Mouse (Mus musculus): ENCODE measurements at regions not wholly inside any gene's neighbourhood (a gene's known extent, or its start where the extent isn't known, plus 50 kb on each side); places are given as distances from the start of the nearest gene placed in this dataset.

- no peak overlapping the region for H3K9ac ChIP-seq (replicated peaks)
- no peak for ATAC-seq (ENCODE audit: low FRiP score)
- no peaks in the 10 kb centered on the region for H3K27me3 ChIP-seq (replicated peaks)
- H3K4me3 ChIP-seq (replicated peaks) = no peak overlapping the region
- 69% methylated on average over 7 of the region's 7 CpGs for WGBS
- H3K36me3 ChIP-seq = no peaks in the 10 kb centered on the region
- no peak overlapping the region for H3K27ac ChIP-seq (replicated peaks)
- H3K9me3 ChIP-seq (replicated peaks) = no peaks in the 10 kb centered on the region
- H3K4me1 ChIP-seq = no peaks in the 10 kb centered on the region
- H3K4me2 ChIP-seq = no peak overlapping the region
Observed at GRCm38 (mm10) chrX:11180194-11180816, 118.8 kb upstream of the H2al1a start.

GRCm38 (mm10) chrX:11181855-11182254, 117.2 kb upstream of the H2al1a start:
- H3K36me3 ChIP-seq = no peaks in the 10 kb centered on the region
- no peak for ATAC-seq (ENCODE audit: low FRiP score)
- no peaks in the 10 kb centered on the region for H3K27me3 ChIP-seq (replicated peaks)
- H3K4me3 ChIP-seq (replicated peaks) = no peak overlapping the region
- H3K27ac ChIP-seq (replicated peaks) = no peak overlapping the region
- H3K9ac ChIP-seq (replicated peaks) = no peak overlapping the region
- H3K4me2 ChIP-seq = no peak overlapping the region
- H3K4me1 ChIP-seq = no peaks in the 10 kb centered on the region
- H3K9me3 ChIP-seq (replicated peaks) = no peaks in the 10 kb centered on the region
- WGBS = 76% methylated on average over 12 of the region's 12 CpGs

GRCm38 (mm10) chrX:11190851-11191250, 108.2 kb upstream of the H2al1a start:
- H3K27me3 ChIP-seq (replicated peaks) = no peaks in the 10 kb centered on the region
- no peak overlapping the region for H3K4me3 ChIP-seq (replicated peaks)
- no peaks in the 10 kb centered on the region for H3K4me1 ChIP-seq
- no peak overlapping the region for H3K4me2 ChIP-seq
- H3K9me3 ChIP-seq (replicated peaks) = no peaks in the 10 kb centered on the region
- 93% methylated on average over 6 of the region's 6 CpGs for WGBS
- no peak for ATAC-seq (ENCODE audit: low FRiP score)
- no peaks in the 10 kb centered on the region for H3K36me3 ChIP-seq
- H3K27ac ChIP-seq (replicated peaks) = no peak overlapping the region
- H3K9ac ChIP-seq (replicated peaks) = no peak overlapping the region

- ATAC-seq (ENCODE audit: low FRiP score) = no peak
- no peaks in the 10 kb centered on the region for H3K27me3 ChIP-seq (replicated peaks)
- H3K4me3 ChIP-seq (replicated peaks) = no peak overlapping the region
- H3K27ac ChIP-seq (replicated peaks) = no peak overlapping the region
- no peaks in the 10 kb centered on the region for H3K4me1 ChIP-seq
- H3K9me3 ChIP-seq (replicated peaks) = no peaks in the 10 kb centered on the region
- 90% methylated on average over 2 of the region's 2 CpGs for WGBS
- H3K9ac ChIP-seq (replicated peaks) = no peak overlapping the region
- H3K36me3 ChIP-seq = no peaks in the 10 kb centered on the region
- H3K4me2 ChIP-seq = no peak overlapping the region
Observed at GRCm38 (mm10) chrX:11204135-11204534, 94.9 kb upstream of the H2al1a start.

GRCm38 (mm10) chrX:11209895-11210294, 89.2 kb upstream of the H2al1a start:
- Histone ChIP-seq H3K4me3 (replicated peaks) (no peak overlapping the region), H3K4me2 (no peak overlapping the region), H3K4me1 (no peaks in the 10 kb centered on the region), H3K9me3 (replicated peaks) (no peaks in the 10 kb centered on the region), H3K9ac (replicated peaks) (no peak overlapping the region), H3K36me3 (no peaks in the 10 kb centered on the region), H3K27ac (replicated peaks) (no peak overlapping the region), H3K27me3 (replicated peaks) (no peaks in the 10 kb centered on the region)
- ATAC-seq (ENCODE audit: low FRiP score) = no peak
- WGBS = 89% methylated on average over 5 of the region's 5 CpGs

GRCm38 (mm10) chrX:11212811-11213210, 86.2 kb upstream of the H2al1a start:
- Histone ChIP-seq H3K9me3 (replicated peaks) (no peaks in the 10 kb centered on the region), H3K4me2 (no peak overlapping the region), H3K4me1 (no peaks in the 10 kb centered on the region), H3K27ac (replicated peaks) (no peak overlapping the region), H3K27me3 (replicated peaks) (no peaks in the 10 kb centered on the region), H3K36me3 (no peaks in the 10 kb centered on the region), H3K4me3 (replicated peaks) (no peak overlapping the region), H3K9ac (replicated peaks) (no peak overlapping the region)
- ATAC-seq (ENCODE audit: low FRiP score) = no peak
- 62% methylated on average over 1 of the region's 1 CpGs for WGBS

GRCm38 (mm10) chrX:11213492-11213891, 85.6 kb upstream of the H2al1a start:
- Histone ChIP-seq H3K27ac (replicated peaks) (no peak overlapping the region), H3K36me3 (no peaks in the 10 kb centered on the region), H3K27me3 (replicated peaks) (no peaks in the 10 kb centered on the region), H3K9ac (replicated peaks) (no peak overlapping the region), H3K4me1 (no peaks in the 10 kb centered on the region), H3K4me2 (no peak overlapping the region), H3K4me3 (replicated peaks) (no peak overlapping the region), H3K9me3 (replicated peaks) (no peaks in the 10 kb centered on the region)
- 67% methylated on average over 3 of the region's 3 CpGs for WGBS
- no peak for ATAC-seq (ENCODE audit: low FRiP score)

- Histone ChIP-seq H3K27me3 (replicated peaks) (no peaks in the 10 kb centered on the region), H3K4me1 (no peaks in the 10 kb centered on the region), H3K4me2 (no peak overlapping the region), H3K27ac (replicated peaks) (no peak overlapping the region), H3K4me3 (replicated peaks) (no peak overlapping the region), H3K36me3 (no peaks in the 10 kb centered on the region), H3K9ac (replicated peaks) (no peak overlapping the region), H3K9me3 (replicated peaks) (no peaks in the 10 kb centered on the region)
- WGBS = 69% methylated on average over 1 of the region's 1 CpGs
- no peak for ATAC-seq (ENCODE audit: low FRiP score)
Observed at GRCm38 (mm10) chrX:11239066-11239465, 60.0 kb upstream of the H2al1a start.

- ATAC-seq (ENCODE audit: low FRiP score) = no peak
- Histone ChIP-seq H3K4me2 (no peak overlapping the region), H3K27me3 (replicated peaks) (no peaks in the 10 kb centered on the region)
Observed at GRCm38 (mm10) chrX:11245576-11245975, 53.5 kb upstream of the H2al1a start.

More at GRCm38 (mm10) chrX:11245576-11245975, 53.5 kb upstream of the H2al1a start:
- peaks cover 8% of the 10 kb centered on the region; the same call in 1 of the 2 replicates for H3K4me1 ChIP-seq
- no peak overlapping the region for H3K9ac ChIP-seq (replicated peaks)
- H3K36me3 ChIP-seq = no peaks in the 10 kb centered on the region
- H3K27ac ChIP-seq (replicated peaks) = no peak overlapping the region
- 89% methylated on average over 3 of the region's 3 CpGs for WGBS
- no peaks in the 10 kb centered on the region for H3K9me3 ChIP-seq (replicated peaks)
- H3K4me3 ChIP-seq (replicated peaks) = no peak overlapping the region
